Mouse (Mus musculus) retina, postnatal 7 days (tissue): Measurements from ENCODE around the gene Yaf2.

Experiments
- DNase-seq: peaks from one replicate; pipeline ENCODE4 v3.0.0-alpha.2; 2012; ENCODE audit warnings: low read depth, low spot score

Yaf2 gene

DNA sequence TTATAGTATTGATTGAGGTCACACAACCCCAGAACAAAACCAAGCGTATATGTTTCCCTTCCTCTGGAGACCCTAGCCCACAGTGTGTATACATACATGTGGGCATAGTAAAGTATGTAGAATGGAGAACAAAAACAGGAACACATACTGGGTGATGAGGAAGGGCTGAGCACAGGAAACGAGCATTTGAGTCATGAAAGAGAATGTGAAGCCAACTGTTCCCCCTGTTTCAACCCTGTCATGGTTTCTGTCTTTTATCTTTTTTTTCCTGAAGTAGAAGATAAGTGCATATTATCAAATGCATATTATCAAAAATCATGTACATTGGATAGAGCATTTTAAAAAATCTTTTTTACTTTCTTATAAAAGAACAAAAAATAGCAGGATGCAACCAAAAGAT, 49.1 kb downstream of the Yaf2 start:
- no peak for DNase-seq

- DNase-seq: no peak
These were observed 51.5 kb downstream of the Yaf2 start for GRCm38 (mm10) chr15:93285244-93285643.

GRCm38 (mm10) chr15:93284326-93284725, 52.4 kb downstream of the Yaf2 start:
- DNase-seq: no peak

DNA sequence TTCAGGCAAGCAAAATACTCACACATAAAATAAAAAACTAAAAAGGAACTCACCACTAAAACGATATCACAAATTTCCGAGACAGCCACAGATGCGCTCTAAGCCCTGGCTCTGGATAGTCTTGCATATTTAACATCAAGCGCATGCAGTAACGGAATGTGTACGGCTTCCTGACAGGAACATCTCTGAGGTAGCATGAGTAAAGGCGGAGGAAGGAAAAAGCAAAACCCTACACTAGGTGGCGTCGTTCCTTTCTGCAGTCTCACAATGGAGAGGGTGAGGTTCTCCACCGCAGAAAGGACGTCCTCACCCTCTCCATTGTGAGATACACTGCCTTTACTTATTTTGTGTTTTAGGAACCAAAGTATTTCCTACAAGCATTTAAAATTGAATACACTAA, 53.4 kb downstream of the Yaf2 start:
- no peak for DNase-seq

GRCm38 (mm10) chr15:93276276-93276675, 60.5 kb downstream of the Yaf2 start:
- no peak for DNase-seq

DNA sequence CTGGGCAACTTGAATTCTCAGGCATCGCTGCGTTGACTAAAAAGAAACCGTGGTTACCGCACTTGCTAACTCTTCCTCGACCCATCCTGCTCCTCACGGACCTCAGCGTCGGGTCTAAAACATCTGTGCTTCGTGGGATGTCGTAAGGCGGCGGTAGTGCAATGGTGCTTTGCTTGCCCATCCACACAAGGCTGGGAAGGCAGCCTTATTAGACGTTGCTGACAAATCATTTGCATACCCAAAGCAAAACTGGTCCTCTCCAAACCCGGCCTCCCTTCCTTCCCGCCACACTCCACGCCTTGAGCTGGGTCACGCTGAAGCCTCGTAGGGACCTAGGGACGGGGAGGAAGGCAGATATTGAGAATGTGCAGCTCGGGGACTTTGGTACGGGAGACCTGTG, 61.1 kb downstream of the Yaf2 start:
- DNase-seq: no peak

GRCm38 (mm10) chr15:93274679-93275583, 61.8 kb downstream of the Yaf2 start, which contains the start of gene Gxylt1:
Gene Gxylt1, minus strand, starts transcription at chr15:93275179.
- peak; percentile 93 for DNase-seq

DNA sequence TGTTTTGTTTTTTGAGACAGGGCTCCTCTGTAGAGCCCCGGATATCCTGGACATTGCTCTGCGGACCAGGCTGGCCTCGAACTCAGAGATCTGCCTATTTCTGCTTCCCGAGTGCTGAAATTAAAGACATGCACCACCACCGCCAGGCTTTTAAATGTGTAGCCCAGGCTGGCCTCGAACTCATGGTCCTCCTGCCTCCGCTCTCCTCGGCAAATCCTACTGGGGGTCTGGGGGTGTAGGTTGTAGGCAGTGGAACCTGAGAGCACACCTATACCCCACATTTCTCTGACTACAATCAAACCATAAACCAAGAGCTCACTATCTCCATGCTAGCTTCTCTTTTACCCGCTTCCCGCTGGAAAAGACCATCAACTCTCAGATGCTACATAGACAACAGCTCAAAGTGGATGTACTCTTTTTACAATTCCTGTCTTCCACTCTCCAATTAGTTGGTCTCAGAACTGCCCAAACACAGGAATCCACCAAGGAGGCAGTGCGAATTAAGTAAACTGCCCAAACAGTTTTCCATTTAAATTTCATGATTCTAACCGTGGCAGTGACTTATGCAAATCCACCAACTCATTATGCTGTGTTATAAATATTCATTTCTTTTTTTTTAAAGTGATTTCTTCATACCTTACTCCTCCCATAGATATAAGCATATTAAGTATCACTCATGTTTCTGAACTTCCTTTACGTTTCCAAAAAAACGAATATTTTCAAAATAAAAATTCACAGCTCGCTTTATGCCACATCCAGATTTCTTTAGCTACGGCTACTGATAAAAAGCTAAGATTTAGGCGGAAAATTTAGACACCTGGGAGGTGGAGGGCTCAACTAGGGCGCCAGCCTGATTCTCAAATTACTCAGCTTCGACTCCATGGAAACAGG, 62.7 kb downstream of the Yaf2 start:
- no peak for DNase-seq

GRCm38 (mm10) chr15:93272948-93273347, 63.8 kb downstream of the Yaf2 start:
- DNase-seq: no peak

DNA sequence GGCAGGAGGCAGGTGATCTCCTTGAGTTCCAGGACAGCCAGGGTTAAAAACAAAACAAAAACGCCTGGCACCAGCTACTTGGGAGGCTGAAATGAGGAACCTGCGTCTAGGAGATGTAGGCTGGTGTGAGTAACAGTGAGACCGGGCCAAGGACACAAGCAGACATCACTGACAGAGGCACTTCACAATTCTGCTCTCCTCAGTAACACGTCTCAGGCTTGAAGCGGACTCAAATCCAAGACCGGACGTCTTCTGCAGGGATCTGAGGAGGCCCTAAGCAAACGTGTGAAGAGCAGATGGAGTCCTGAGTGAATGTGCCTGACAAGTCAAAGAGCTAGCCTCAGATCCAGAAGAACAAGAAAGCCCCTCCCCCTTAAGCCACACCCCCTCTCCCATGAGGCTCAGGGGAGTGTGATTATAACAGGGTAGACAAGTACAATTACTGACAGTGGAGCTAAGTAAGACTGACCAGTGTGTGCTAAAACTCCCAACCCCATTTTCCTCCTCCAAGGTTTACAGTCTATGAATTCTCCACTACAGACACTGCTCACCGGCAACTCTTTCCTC, 66.4 kb downstream of the Yaf2 start:
- no peak for DNase-seq

- no peak for DNase-seq
These were observed 67.2 kb downstream of the Yaf2 start for GRCm38 (mm10) chr15:93269572-93269971.

DNA sequence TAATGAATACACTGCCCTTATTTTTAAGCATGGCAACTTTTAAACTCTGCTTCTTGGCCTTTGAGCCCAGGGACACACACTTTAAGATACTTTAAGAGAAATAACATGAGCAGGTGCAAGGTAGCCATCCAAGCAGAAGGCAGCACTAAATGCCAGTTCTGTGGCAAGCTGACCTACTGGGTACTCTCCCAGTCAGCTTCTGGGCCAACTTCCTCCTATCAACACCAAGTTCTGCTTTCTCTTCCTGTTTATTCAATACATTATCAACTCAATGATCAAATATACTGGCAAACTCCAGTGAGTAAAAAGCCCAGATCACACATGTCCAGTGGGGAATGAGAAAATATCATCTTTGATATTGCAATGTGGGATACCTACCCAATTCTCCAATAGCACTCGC, 68.7 kb downstream of the Yaf2 start:
- no peak for DNase-seq

- DNase-seq: no peak
These were observed 69.3 kb downstream of the Yaf2 start for GRCm38 (mm10) chr15:93267479-93267878.

DNA sequence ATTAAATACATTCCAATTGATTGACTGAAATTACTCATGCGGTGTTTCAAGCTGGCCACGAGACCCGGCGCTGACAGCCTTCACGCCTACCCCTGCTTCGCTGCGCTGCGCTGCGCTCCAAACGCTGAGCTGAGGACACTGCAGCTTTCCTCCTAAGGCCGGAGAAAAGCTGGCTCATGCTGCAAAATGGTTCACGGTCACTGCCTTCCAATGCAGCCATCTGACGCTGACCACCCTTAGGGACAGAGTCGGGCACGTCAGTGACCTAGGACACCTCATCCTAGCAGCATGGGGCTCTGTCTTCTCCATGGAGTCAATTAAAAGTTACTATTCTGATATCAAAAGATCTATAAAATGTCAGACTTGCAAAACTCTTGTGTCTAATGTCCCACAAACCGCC, 70.4 kb downstream of the Yaf2 start:
- no peak for DNase-seq

- peak; percentile 43 for DNase-seq
These were observed 71.0 kb downstream of the Yaf2 start for GRCm38 (mm10) chr15:93265728-93266127.

DNA sequence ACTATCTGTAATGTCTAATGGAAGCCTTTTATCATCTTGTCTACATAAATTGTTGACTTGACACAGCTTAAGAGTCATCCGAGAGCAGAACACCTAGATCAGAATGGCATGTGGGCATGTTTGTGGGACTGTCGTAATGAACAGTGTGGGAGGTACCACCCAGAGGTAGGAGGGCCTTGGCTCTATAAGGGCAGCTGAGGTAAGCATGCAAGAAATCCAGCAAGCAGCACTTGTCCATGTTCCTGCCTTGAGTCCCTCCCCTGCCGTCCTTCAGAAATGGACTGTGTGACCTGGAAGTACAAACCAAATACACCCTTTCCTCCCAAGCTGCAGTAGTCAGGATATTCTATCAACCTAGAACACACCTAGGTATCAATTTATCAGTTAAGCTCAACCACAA, 71.5 kb downstream of the Yaf2 start:
- no peak for DNase-seq

- DNase-seq: no peak
These were observed 72.5 kb downstream of the Yaf2 start for GRCm38 (mm10) chr15:93264221-93264620.

- DNase-seq: no peak
These were observed 73.2 kb downstream of the Yaf2 start for GRCm38 (mm10) chr15:93263566-93263965.

DNA sequence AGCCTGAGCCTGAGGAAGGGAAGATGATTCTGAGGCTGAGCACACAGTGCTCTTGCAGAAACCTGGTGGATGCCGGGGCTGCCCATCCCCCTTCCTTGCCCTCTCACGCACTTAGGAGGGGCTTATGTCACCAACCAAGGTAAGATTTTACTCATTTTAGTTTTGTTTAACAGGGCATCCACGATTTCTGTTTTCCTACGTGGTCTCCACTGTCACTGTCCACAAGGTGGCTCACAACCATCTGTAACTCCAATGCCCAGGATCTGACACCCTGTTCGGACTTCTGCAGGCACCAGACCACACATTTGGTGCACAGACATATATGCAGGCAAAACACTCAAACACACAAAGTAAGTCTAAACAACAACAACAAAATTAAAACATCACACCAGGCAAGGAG, 73.9 kb downstream of the Yaf2 start:
- no peak for DNase-seq

DNA sequence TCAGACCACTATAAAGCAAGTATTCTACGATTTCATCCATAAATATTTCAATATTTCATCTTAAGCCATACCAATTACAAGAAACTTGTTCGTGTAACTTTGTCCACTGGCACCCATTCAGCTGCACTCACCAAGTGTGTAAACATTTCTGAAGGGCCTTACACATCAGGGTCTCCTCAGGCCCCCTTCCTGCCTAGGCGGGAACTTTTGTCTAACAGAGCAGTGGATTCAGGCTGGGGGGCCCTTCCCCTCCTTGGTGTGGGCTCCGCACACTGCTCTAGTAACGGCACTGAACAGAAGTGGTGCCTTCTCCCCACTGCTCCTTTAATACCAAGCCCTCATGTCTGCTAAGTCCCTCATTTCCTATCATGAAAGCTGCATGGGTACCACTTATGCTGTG, 74.5 kb downstream of the Yaf2 start:
- no peak for DNase-seq

DNA sequence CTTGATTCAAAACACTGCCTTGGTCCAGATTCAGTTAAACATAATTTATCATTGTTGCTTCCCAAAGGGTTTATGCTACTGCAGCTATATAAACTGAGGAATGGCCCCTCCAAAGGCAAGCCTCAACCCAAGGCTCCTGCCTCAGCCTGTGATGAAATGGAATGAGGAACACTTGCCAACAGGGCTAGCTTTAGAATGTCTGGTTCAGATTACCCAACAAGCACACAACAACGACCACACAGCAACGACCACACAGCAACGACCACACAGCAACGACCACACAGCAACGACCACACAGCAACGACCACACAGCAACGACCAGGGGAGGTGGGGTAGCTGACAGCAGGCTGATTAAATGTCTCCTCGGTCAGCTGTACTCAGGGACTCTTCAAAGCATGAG, 76.8 kb downstream of the Yaf2 start:
- no peak for DNase-seq

- DNase-seq: no peak
These were observed 81.4 kb downstream of the Yaf2 start for GRCm38 (mm10) chr15:93255295-93255694.
